Mouse (Mus musculus) forebrain, embryonic 11.5 days (tissue): Measurements from ENCODE around the gene Nr1d1. TPM values are rescaled to one million over a fixed set of nuclear protein-coding genes. Genes with fewer than 3 reads are reported as not detected.

Experiments
- ATAC-seq: fragments of 200-750 bp; cut with Nextera tagmentation; replicated peaks from 2 replicates; pipeline ENCODE4 v1.8.0; 2017; ENCODE audit warnings: moderate TSS enrichment; ENCODE audit not compliant: low FRiP score
- DNase-seq: peaks from one replicate; pipeline ENCODE4 v3.0.0-alpha.2; 2017; ENCODE audit warnings: low spot score
- H3K27ac ChIP-seq: fragments of 300-500 bp; sonication (generic); 2 replicates; pipeline ENCODE4 v1.5.1; 2014; ENCODE audit warnings: low read depth, low read length
- H3K27me3 ChIP-seq: fragments of 300-500 bp; sonication (generic); 2 replicates; pipeline ENCODE4 v1.6.1; 2014; ENCODE audit warnings: mild to moderate bottlenecking, low read length, mixed read lengths; ENCODE audit not compliant: control insufficient read depth, insufficient read depth
- H3K36me3 ChIP-seq: fragments of 300-500 bp; sonication (generic); 2 replicates; pipeline ENCODE4 v1.6.1; 2014; ENCODE audit warnings: mild to moderate bottlenecking, low read length, moderate library complexity, mixed read lengths; ENCODE audit not compliant: control insufficient read depth, insufficient read depth
- H3K4me1 ChIP-seq: fragments of 300-500 bp; sonication (generic); replicated peaks from 2 replicates; pipeline ENCODE4 v1.6.1; 2014; ENCODE audit warnings: low read length, mixed read lengths; ENCODE audit not compliant: control insufficient read depth, insufficient read depth
- H3K4me2 ChIP-seq: fragments of 300-500 bp; sonication (generic); 2 replicates; pipeline ENCODE4 v1.6.1; 2014; ENCODE audit warnings: low read depth, mild to moderate bottlenecking, low read length, moderate library complexity, mixed read lengths; ENCODE audit not compliant: severe bottlenecking
- H3K4me3 ChIP-seq: fragments of 300-500 bp; sonication (generic); 2 replicates; pipeline ENCODE4 v1.5.1; 2014; ENCODE audit warnings: low read depth, low read length
- H3K9ac ChIP-seq: fragments of 300-500 bp; sonication (generic); 2 replicates; pipeline ENCODE4 v1.6.1; 2014; ENCODE audit warnings: low read length
- H3K9me3 ChIP-seq: fragments of 300-500 bp; sonication (generic); 2 replicates; pipeline ENCODE4 v1.6.1; 2016; ENCODE audit warnings: low read length, mixed read lengths; ENCODE audit not compliant: control insufficient read depth
- WGBS: fragments of 180-500 bp; shearing (Covaris S2); extraction: QIAGEN DNeasy Blood & Tissue Kit; methylation state at CpG from one replicate; pipeline ENCODE4 v1.1.7; 2014; 5-methylcytosine and 5-hydroxymethylcytosine counted together
- polyA plus RNA-seq: library from polyadenylated mRNA; unstranded; fragments of >200 nt; fragmentation: Nextera tagmentation; extraction: Ambion mirVana; gene quantifications from 2 replicates; pipeline ENCODE4 v1.2.1, GENCODE M21; 2014

Nr1d1 gene
- polyA plus RNA-seq, 1 experiment from 2014 or later: 1.6 TPM

GRCm38 (mm10) chr11:98768127-98769006 lies 6.8 kb downstream of the Nr1d1 start:
- peak overlapping the region; percentile 30 for H3K9ac ChIP-seq
- H3K36me3 ChIP-seq: no peaks in the 10 kb centered on the region
- peak overlapping the region; percentile 47 for H3K4me2 ChIP-seq
- DNase-seq: peak; percentile 54
- H3K4me3 ChIP-seq: peak overlapping the region; percentile 8; the same call in 1 of the 2 replicates
- peaks cover 26% of the 10 kb centered on the region for H3K4me1 ChIP-seq
- H3K27ac ChIP-seq: no peak overlapping the region; the same call in 1 of the 2 replicates
- no peaks in the 10 kb centered on the region for H3K27me3 ChIP-seq
- 30% methylated on average over 39 of the region's 39 CpGs for WGBS
- no peaks in the 10 kb centered on the region for H3K9me3 ChIP-seq
- no peak for ATAC-seq

- peak overlapping the region; percentile 47 for H3K4me2 ChIP-seq
- no peaks in the 10 kb centered on the region for H3K9me3 ChIP-seq
- no peaks in the 10 kb centered on the region for H3K27me3 ChIP-seq
- no peaks in the 10 kb centered on the region for H3K36me3 ChIP-seq
- no peak overlapping the region; the same call in 1 of the 2 replicates for H3K27ac ChIP-seq
- 20% methylated on average over 4 of the region's 4 CpGs for WGBS
- ATAC-seq (peak; percentile 28; the same call in 1 of the 2 replicates), DNase-seq (peak; percentile 51)
- peaks cover 26% of the 10 kb centered on the region for H3K4me1 ChIP-seq
- H3K4me3 ChIP-seq: peak overlapping the region; percentile 8; the same call in 1 of the 2 replicates
- H3K9ac ChIP-seq: peak overlapping the region; percentile 30
Observed at GRCm38 (mm10) chr11:98767713-98768112, 7.4 kb downstream of the Nr1d1 start.

GRCm38 (mm10) chr11:98767276-98767675 lies 7.9 kb downstream of the Nr1d1 start:
- Histone ChIP-seq H3K27me3 (no peaks in the 10 kb centered on the region), H3K9ac (peak overlapping the region; percentile 32), H3K4me3 (no peak overlapping the region), H3K4me2 (0 out of 2 replicates have a peak overlapping the region, but pooled peaks have one; percentile 18), H3K4me1 (peaks cover 26% of the 10 kb centered on the region), H3K9me3 (no peaks in the 10 kb centered on the region), H3K36me3 (no peaks in the 10 kb centered on the region), H3K27ac (peak overlapping the region; percentile 25)
- peak; percentile 65 for DNase-seq
- peak; percentile 54; the same call in 1 of the 2 replicates for ATAC-seq
- WGBS: 31% methylated on average over 9 of the region's 9 CpGs

- Histone ChIP-seq H3K4me3 (no peak overlapping the region), H3K4me1 (peaks cover 26% of the 10 kb centered on the region), H3K9ac (peak overlapping the region; percentile 32; the same call in 1 of the 2 replicates), H3K27ac (peak overlapping the region; percentile 25; the same call in 1 of the 2 replicates), H3K27me3 (no peaks in the 10 kb centered on the region), H3K9me3 (no peaks in the 10 kb centered on the region), H3K4me2 (no peak overlapping the region), H3K36me3 (no peaks in the 10 kb centered on the region)
- ATAC-seq (peak; percentile 6; the same call in 1 of the 2 replicates), DNase-seq (peak; percentile 58)
- 55% methylated on average over 5 of the region's 5 CpGs for WGBS
Observed at GRCm38 (mm10) chr11:98766816-98767215, 8.3 kb downstream of the Nr1d1 start.

GRCm38 (mm10) chr11:98766346-98766745 lies 8.8 kb downstream of the Nr1d1 start:
- peaks cover 26% of the 10 kb centered on the region for H3K4me1 ChIP-seq
- H3K27ac ChIP-seq: no peak overlapping the region
- 35% methylated on average over 2 of the region's 2 CpGs for WGBS
- no peaks in the 10 kb centered on the region for H3K36me3 ChIP-seq
- H3K27me3 ChIP-seq: no peaks in the 10 kb centered on the region
- no peak overlapping the region for H3K4me3 ChIP-seq
- no peak overlapping the region for H3K4me2 ChIP-seq
- peak; percentile 30 for DNase-seq
- no peaks in the 10 kb centered on the region for H3K9me3 ChIP-seq
- no peak for ATAC-seq
- H3K9ac ChIP-seq: no peak overlapping the region

GRCm38 (mm10) chr11:98765421-98766309 lies 9.5 kb downstream of the Nr1d1 start:
- DNase-seq (peak; percentile 59), ATAC-seq (no peak)
- Histone ChIP-seq H3K4me2 (no peak overlapping the region), H3K4me3 (no peak overlapping the region), H3K9ac (no peak overlapping the region), H3K36me3 (no peaks in the 10 kb centered on the region), H3K27me3 (no peaks in the 10 kb centered on the region), H3K9me3 (no peaks in the 10 kb centered on the region), H3K4me1 (peaks cover 26% of the 10 kb centered on the region), H3K27ac (0 out of 2 replicates have a peak overlapping the region, but pooled peaks have one; percentile 18)
- 54% methylated on average over 6 of the region's 9 CpGs for WGBS

- no peaks in the 10 kb centered on the region for H3K36me3 ChIP-seq
- H3K9me3 ChIP-seq: no peaks in the 10 kb centered on the region
- ATAC-seq (no peak), DNase-seq (peak; percentile 25)
- no peak overlapping the region for H3K27ac ChIP-seq
- H3K4me1 ChIP-seq: peaks cover 26% of the 10 kb centered on the region
- no peak overlapping the region for H3K9ac ChIP-seq
- H3K27me3 ChIP-seq: no peaks in the 10 kb centered on the region
- H3K4me2 ChIP-seq: no peak overlapping the region
- no peak overlapping the region for H3K4me3 ChIP-seq
Observed at GRCm38 (mm10) chr11:98764746-98765145, 10.4 kb downstream of the Nr1d1 start.

GRCm38 (mm10) chr11:98764091-98764490 lies 11.0 kb downstream of the Nr1d1 start:
- 84% methylated on average over 18 of the region's 18 CpGs for WGBS
- H3K9ac ChIP-seq: no peak overlapping the region
- H3K27me3 ChIP-seq: no peaks in the 10 kb centered on the region
- H3K4me1 ChIP-seq: peaks cover 26% of the 10 kb centered on the region
- H3K36me3 ChIP-seq: no peaks in the 10 kb centered on the region
- H3K9me3 ChIP-seq: no peaks in the 10 kb centered on the region
- H3K4me2 ChIP-seq: no peak overlapping the region
- DNase-seq: peak; percentile 42
- no peak overlapping the region for H3K4me3 ChIP-seq
- H3K27ac ChIP-seq: no peak overlapping the region
- no peak for ATAC-seq
